ENCODE assay signal across 25 mouse cellular contexts in genomic region chr7:49807846-49808622, GRCm38 (mm10). TPM values are rescaled to one million over a fixed set of nuclear protein-coding genes. Genes with fewer than 3 reads are reported as not detected.
DNase-seq lines count a peak whose midpoint lies in the region; ATAC-seq and TF ChIP-seq lines count a peak whose summit lies in the region.
"Had no signal": no experiment of that assay in that cellular context is flagged by ENCODE, and none has a peak within 500 bp of the region (broad histone marks: within the 10 kb centered on the region; RNA-seq: fewer than 3 reads in every experiment).

No protein-coding gene starts in this region.

- no peak overlapping the region for H3K4me2 ChIP-seq in neural tube, embryonic 11.5 days (ENCODE audit: low read depth)
- no peak overlapping the region for H3K4me2 ChIP-seq in neural tube, embryonic 12.5 days (replicated peaks)
- H3K4me2 ChIP-seq in intestine, postnatal 0 days (replicated peaks; ENCODE audit: low read depth), result no peak overlapping the region
- H3K4me2 ChIP-seq: liver, embryonic 15.5 days; lung, embryonic 15.5 days had no signal

- no peaks in the 10 kb centered on the region for H3K27me3 ChIP-seq in heart, embryonic 10.5 days (ENCODE audit: insufficient read depth, poor library complexity, severe bottlenecking)
- H3K27me3 ChIP-seq in neural tube, embryonic 11.5 days (ENCODE audit: control insufficient read depth, insufficient read depth, low read length), result no peaks in the 10 kb centered on the region
- no peaks in the 10 kb centered on the region for H3K27me3 ChIP-seq in neural tube, embryonic 12.5 days (replicated peaks)
- no peaks in the 10 kb centered on the region for H3K27me3 ChIP-seq in intestine, postnatal 0 days (replicated peaks; ENCODE audit: control insufficient read depth, insufficient read depth, low read length)
- H3K27me3 ChIP-seq: liver, embryonic 15.5 days; lung, embryonic 15.5 days; megakaryocyte, embryonic 14.5 days had no signal

- no peak for TF ChIP-seq CTCF in intestine, postnatal 0 days (IDR thresholded peaks at IDR 0.05; ENCODE audit: low read depth)

- no peak overlapping the region for H3K27ac ChIP-seq in heart, embryonic 10.5 days
- H3K27ac ChIP-seq in neural tube, embryonic 11.5 days (ENCODE audit: low read depth, low read length), result 0 out of 2 replicates have a peak overlapping the region, but pooled peaks have one; percentile 34
- no peak overlapping the region for H3K27ac ChIP-seq in neural tube, embryonic 12.5 days
- no peak overlapping the region for H3K27ac ChIP-seq in intestine, postnatal 0 days (ENCODE audit: low read depth, low read length)
- H3K27ac ChIP-seq: embryonic facial prominence, embryonic 10.5 days; kidney, postnatal 0 days; left cerebral cortex, adult 2 months; limb, embryonic 10.5 days; liver, embryonic 15.5 days; lung, embryonic 15.5 days had no signal

- peak; percentile 41; the same call in 1 of the 2 replicates for ATAC-seq in neural tube, embryonic 11.5 days (ENCODE audit: insufficient read depth, low FRiP score, low TSS enrichment)
- peak; percentile 70; the same call in 1 of the 2 replicates for ATAC-seq in neural tube, embryonic 12.5 days (ENCODE audit: low FRiP score, low read depth)
- ATAC-seq in monocyte, adult 5-6 weeks (replicated peaks; ENCODE audit: insufficient number of reproducible peaks, low FRiP score, low TSS enrichment, poor library complexity, severe bottlenecking), result no peak
- no peak for ATAC-seq in intestine, postnatal 0 days
- ATAC-seq: inflammation-experienced regulatory T-cells, adult 6 months had no signal

- peaks cover 34% of the 10 kb centered on the region for H3K36me3 ChIP-seq in heart, embryonic 10.5 days
- peaks cover 2% of the 10 kb centered on the region for H3K36me3 ChIP-seq in neural tube, embryonic 11.5 days (ENCODE audit: control insufficient read depth, insufficient read depth, low read length)
- no peaks in the 10 kb centered on the region for H3K36me3 ChIP-seq in neural tube, embryonic 12.5 days
- peaks cover 20% of the 10 kb centered on the region; the same call in 1 of the 2 replicates for H3K36me3 ChIP-seq in intestine, postnatal 0 days (ENCODE audit: control insufficient read depth, insufficient read depth)

- whole genome bisulfite sequencing in heart, embryonic 10.5 days, result 89% methylated on average over 17 of the region's 17 CpGs
- 82% methylated on average over 17 of the region's 17 CpGs for WGBS in neural tube, embryonic 11.5 days
- 72% methylated on average over 17 of the region's 17 CpGs for WGBS in neural tube, embryonic 12.5 days
- WGBS in intestine, postnatal 0 days, result 89% methylated on average over 17 of the region's 17 CpGs

- H3K9me3 ChIP-seq in heart, embryonic 10.5 days, result no peaks in the 10 kb centered on the region
- no peaks in the 10 kb centered on the region for H3K9me3 ChIP-seq in neural tube, embryonic 11.5 days (ENCODE audit: control insufficient read depth, low read length)
- H3K9me3 ChIP-seq in neural tube, embryonic 12.5 days, result no peaks in the 10 kb centered on the region
- H3K9me3 ChIP-seq in intestine, postnatal 0 days (ENCODE audit: control insufficient read depth), result no peaks in the 10 kb centered on the region
- H3K9me3 ChIP-seq: embryonic facial prominence, embryonic 10.5 days; limb, embryonic 10.5 days; liver, embryonic 15.5 days; lung, embryonic 15.5 days; megakaryocyte, embryonic 14.5 days had no signal

- H3K4me1 ChIP-seq in heart, embryonic 10.5 days, result no peaks in the 10 kb centered on the region; the same call in 1 of the 2 replicates
- H3K4me1 ChIP-seq in neural tube, embryonic 11.5 days (ENCODE audit: control insufficient read depth, insufficient read depth, low read length), result no peaks in the 10 kb centered on the region
- no peaks in the 10 kb centered on the region for H3K4me1 ChIP-seq in neural tube, embryonic 12.5 days
- H3K4me1 ChIP-seq in intestine, postnatal 0 days (replicated peaks; ENCODE audit: control insufficient read depth, insufficient read depth, low read length), result no peaks in the 10 kb centered on the region
- H3K4me1 ChIP-seq: embryonic facial prominence, embryonic 10.5 days; limb, embryonic 10.5 days; lung, embryonic 15.5 days had no signal

- DNase-seq in heart, embryonic 10.5 days (ENCODE audit: low spot score), result peak; percentile 47
- no peak for DNase-seq in heart, adult 9 months (ENCODE audit: low spot score in 2 of 2)
- DNase-seq in neural tube, embryonic 11.5 days (ENCODE audit: low spot score), result no peak
- no peak for DNase-seq in neural tube, embryonic 10.5 days (ENCODE audit: extremely low spot score, low spot score)
- DNase-seq in frontal cortex, adult 2 months (ENCODE audit: extremely low spot score in 1 of 2, low spot score in 1 of 2), result no peak
- DNase-seq: adrenal gland, postnatal 36 days; cerebellum, adult 11-12 months; gastrocnemius, postnatal 10 days; kidney, adult 2 months; liver; lung, postnatal 36 days; right cerebral cortex, postnatal 25 days; spleen, adult 18-20 months; thymus, postnatal 14 days had no signal

- H3K4me3 ChIP-seq in heart, embryonic 10.5 days, result no peak overlapping the region
- no peak overlapping the region for H3K4me3 ChIP-seq in neural tube, embryonic 11.5 days (ENCODE audit: low read depth, low read length)
- no peak overlapping the region for H3K4me3 ChIP-seq in neural tube, embryonic 12.5 days
- no peak overlapping the region for H3K4me3 ChIP-seq in intestine, postnatal 0 days (ENCODE audit: low read depth, low read length)
- H3K4me3 ChIP-seq: embryonic facial prominence, embryonic 10.5 days; left cerebral cortex, adult 2 months; limb, embryonic 10.5 days; liver, embryonic 15.5 days; lung, embryonic 15.5 days; megakaryocyte, embryonic 14.5 days had no signal

- H3K9ac ChIP-seq in neural tube, embryonic 11.5 days (ENCODE audit: low read length), result no peak overlapping the region
- H3K9ac ChIP-seq in neural tube, embryonic 12.5 days, result no peak overlapping the region
- H3K9ac ChIP-seq in intestine, postnatal 0 days (ENCODE audit: low read depth, low read length), result no peak overlapping the region
- H3K9ac ChIP-seq: liver, embryonic 15.5 days; lung, embryonic 15.5 days had no signal

RNA-seq across cellular contexts. Expression of gene Prmt3, which starts 29.9 kb away (rescaled TPM):
- 65.2 and 69.7 TPM in 2 replicates for polyA plus RNA-seq in heart, embryonic 10.5 days (2016; fragmentation: Nextera tagmentation; extraction: Ambion mirVana)
- polyA plus RNA-seq in neural tube, embryonic 11.5 days (2014; fragmentation: Nextera tagmentation; extraction: Ambion mirVana), result 54.8 and 55.0 TPM in 2 replicates
- 52.4 and 54.5 TPM in 2 replicates for polyA plus RNA-seq in neural tube, embryonic 12.5 days (2016; fragmentation: Nextera tagmentation; extraction: Ambion mirVana)
- total RNA-seq in monocyte, adult 5-6 weeks (2017), result 32.6 to 41.2 TPM (median 39.7 TPM) in 3 replicates
- 30.7 and 33.0 TPM in 2 replicates for polyA plus RNA-seq in frontal cortex, adult 2 months (2012; rRNA removed)
- 15.7 and 16.9 TPM in 2 replicates for polyA plus RNA-seq in intestine, postnatal 0 days (2015; fragmentation: Nextera tagmentation; extraction: Ambion mirVana)

RNA-seq across cellular contexts. Expression of gene Htatip2, which starts 49.1 kb away (rescaled TPM):
- 13.8 and 17.9 TPM in 2 replicates for polyA plus RNA-seq in heart, embryonic 10.5 days (2016; fragmentation: Nextera tagmentation; extraction: Ambion mirVana)
- 3.2 and 3.4 TPM in 2 replicates for polyA plus RNA-seq in neural tube, embryonic 11.5 days (2014; fragmentation: Nextera tagmentation; extraction: Ambion mirVana)
- polyA plus RNA-seq in neural tube, embryonic 12.5 days (2016; fragmentation: Nextera tagmentation; extraction: Ambion mirVana), result 4.5 and 4.9 TPM in 2 replicates
- 23.1 to 29.2 TPM (median 25.2 TPM) in 3 replicates for total RNA-seq in monocyte, adult 5-6 weeks (2017)
- polyA plus RNA-seq in frontal cortex, adult 2 months (2012; rRNA removed), result 9.1 and 10.3 TPM in 2 replicates
- 47.5 and 49.0 TPM in 2 replicates for polyA plus RNA-seq in intestine, postnatal 0 days (2015; fragmentation: Nextera tagmentation; extraction: Ambion mirVana)

Comparison
In these comparisons a context has a peak if more than half of its experiments do, and no peak if none do; other contexts are left out.
1. ATAC-seq: peak in neural tube, embryonic 11.5 days (single experiment) and neural tube, embryonic 12.5 days (single experiment); none in monocyte, adult 5-6 weeks (single experiment) and intestine, postnatal 0 days (single experiment).